Mouse (Mus musculus) bone marrow, adult 2 months (tissue): ENCODE measurements at regions not wholly inside any gene's neighbourhood (a gene's known extent, or its start where the extent isn't known, plus 50 kb on each side); places are given as distances from the start of the nearest gene placed in this dataset.

Experiments used
- CTCF ChIP-seq: fragments of 200-500 bp; IDR thresholded peaks from 2 replicates; pipeline ENCODE4 v1.5.1; 2011; ENCODE audit warnings: low read length, control low read depth; ENCODE audit not compliant: control insufficient read depth, insufficient read depth
- POLR2A ChIP-seq: fragments of 200-500 bp; IDR thresholded peaks from 2 replicates; pipeline ENCODE4 v1.6.1; 2011; ENCODE audit warnings: low read depth, mild to moderate bottlenecking, control low read depth, low read length, borderline replicate concordance; ENCODE audit not compliant: control insufficient read depth

GRCm38 (mm10) chr8:26722766-26723165, 254.4 kb upstream of the Zfp703 start:
- TF ChIP-seq POLR2A: no peak
- no peak for TF ChIP-seq CTCF
